Comparison of ENCODE assay signal across 22 mouse cellular contexts in genomic region chrX:17017823-17018222, GRCm38 (mm10).
A peak's percentile ranks its signal among the peaks of the same experiment; 100 is the strongest.
DNase-seq lines count a peak whose midpoint lies in the region; ATAC-seq and TF ChIP-seq lines count a peak whose summit lies in the region.
"Had no signal": no experiment of that assay in that cellular context is flagged by ENCODE, and none has a peak within 500 bp of the region (broad histone marks: within the 10 kb centered on the region; RNA-seq: fewer than 3 reads in every experiment).

No protein-coding gene starts in this region.

- no peak overlapping the region for H3K9ac ChIP-seq in heart, adult 2 months (ENCODE audit: low read depth, low read length)
- H3K9ac ChIP-seq: hindbrain, embryonic 12.5 days; limb, embryonic 12.5 days; liver, embryonic 12.5 days; lung, embryonic 14.5 days; midbrain, embryonic 15.5 days had no signal

- no peak overlapping the region for H3K27ac ChIP-seq in heart, adult 2 months
- no peak overlapping the region for H3K27ac ChIP-seq in thymus, adult 2 months (ENCODE audit: control insufficient read depth, insufficient read depth, low read length)
- H3K27ac ChIP-seq in midbrain, embryonic 10.5 days (replicated peaks), result no peak overlapping the region
- H3K27ac ChIP-seq: embryonic facial prominence, embryonic 10.5 days; hindbrain, embryonic 12.5 days; limb, embryonic 12.5 days; liver, embryonic 12.5 days; macrophage; midbrain, embryonic 15.5 days had no signal

- TF ChIP-seq EP300 in heart, adult 2 months (IDR thresholded peaks at IDR 0.05; ENCODE audit: insufficient read depth, low read depth, low read length), result no peak

- no peaks in the 10 kb centered on the region for H3K4me1 ChIP-seq in heart, adult 2 months (ENCODE audit: control insufficient read depth, insufficient read depth, low read length)
- H3K4me1 ChIP-seq in thymus, adult 2 months (replicated peaks; ENCODE audit: control insufficient read depth, insufficient read depth, low read length), result no peaks in the 10 kb centered on the region
- H3K4me1 ChIP-seq in midbrain, embryonic 10.5 days, result no peaks in the 10 kb centered on the region
- H3K4me1 ChIP-seq: embryonic facial prominence, embryonic 10.5 days; hindbrain, embryonic 12.5 days; limb, embryonic 12.5 days; liver, embryonic 12.5 days; midbrain, embryonic 15.5 days had no signal

- DNase-seq in 416B (ENCODE audit: low read depth), result peak; percentile 44
- DNase-seq in adrenal gland, adult 18-20 months (ENCODE audit: low spot score in 2 of 2), result peak; percentile 19 to 25
- peak; percentile 25 for DNase-seq in brain, adult 2 months (ENCODE audit: low read depth, low spot score)
- no peak for DNase-seq in heart, adult 2 months
- no peak for DNase-seq in thymus, adult 2 months
- no peak for DNase-seq in midbrain, embryonic 10.5 days (ENCODE audit: low spot score)
- DNase-seq: gastrocnemius, postnatal 14 days; kidney, adult 2 months; kidney, postnatal 14 days; lung, embryonic 14.5 days; right cerebral cortex, postnatal 14 days had no signal

- no peak overlapping the region for H3K4me3 ChIP-seq in heart, adult 2 months
- no peak overlapping the region for H3K4me3 ChIP-seq in thymus, adult 2 months (ENCODE audit: control insufficient read depth, insufficient read depth, low read length)
- no peak overlapping the region for H3K4me3 ChIP-seq in midbrain, embryonic 10.5 days
- H3K4me3 ChIP-seq: embryonic facial prominence, embryonic 10.5 days; hindbrain, embryonic 12.5 days; limb, embryonic 12.5 days; liver, embryonic 12.5 days; midbrain, embryonic 15.5 days had no signal

- H3K79me2 ChIP-seq in heart, adult 2 months (replicated peaks; ENCODE audit: control insufficient read depth, insufficient read depth, low read length), result no peaks in the 10 kb centered on the region

- ATAC-seq in megakaryocyte progenitor cell, adult 5-6 weeks (replicated peaks; ENCODE audit: poor library complexity), result peak; percentile 61; the same call in 1 of the 2 replicates
- ATAC-seq: CD4-positive, CD25-positive, alpha-beta regulatory T cell, adult 4 months; forebrain, embryonic 14.5 days; inflammation-experienced regulatory T-cells, adult 6 months; liver, embryonic 12.5 days; midbrain, embryonic 15.5 days had no signal

- H3K36me3 ChIP-seq in heart, adult 2 months (ENCODE audit: control insufficient read depth, insufficient read depth, low read length), result no peaks in the 10 kb centered on the region
- no peaks in the 10 kb centered on the region for H3K36me3 ChIP-seq in thymus, adult 2 months (ENCODE audit: control insufficient read depth, insufficient read depth, low read length)
- H3K36me3 ChIP-seq in midbrain, embryonic 10.5 days, result no peaks in the 10 kb centered on the region
- H3K36me3 ChIP-seq: embryonic facial prominence, embryonic 10.5 days; G1E; hindbrain, embryonic 12.5 days; limb, embryonic 12.5 days; liver, embryonic 12.5 days; midbrain, embryonic 15.5 days had no signal

- intact Hi-C loops in heart, adult 2 months (cut with DNase I), result no loop called here

- TF ChIP-seq CTCF in heart, adult 2 months (IDR thresholded peaks at IDR 0.05), result no peak
- TF ChIP-seq CTCF in thymus, adult 2 months (IDR thresholded peaks at IDR 0.05; ENCODE audit: borderline replicate concordance, control insufficient read depth, extremely low read depth, insufficient read depth, low read length, poor library complexity), result no peak

- no peak for TF ChIP-seq POLR2A in heart, adult 2 months (IDR thresholded peaks at IDR 0.05; ENCODE audit: insufficient read depth, low read depth, low read length)
- no peak for TF ChIP-seq POLR2A in thymus, adult 2 months (IDR thresholded peaks at IDR 0.05; ENCODE audit: control insufficient read depth, extremely low read depth, insufficient read depth, low read length, poor library complexity)

- no peaks in the 10 kb centered on the region for H3K27me3 ChIP-seq in heart, adult 2 months (ENCODE audit: control insufficient read depth, insufficient read depth, low read length)
- H3K27me3 ChIP-seq in thymus, adult 2 months (ENCODE audit: control insufficient read depth, insufficient read depth, low read length), result no peaks in the 10 kb centered on the region
- H3K27me3 ChIP-seq in midbrain, embryonic 10.5 days (ENCODE audit: low read depth, poor library complexity, severe bottlenecking), result no peaks in the 10 kb centered on the region
- H3K27me3 ChIP-seq: hindbrain, embryonic 12.5 days; limb, embryonic 12.5 days; liver, embryonic 12.5 days; midbrain, embryonic 15.5 days had no signal

- no peaks in the 10 kb centered on the region for H3K9me3 ChIP-seq in midbrain, embryonic 10.5 days (replicated peaks)
- H3K9me3 ChIP-seq: embryonic facial prominence, embryonic 10.5 days; G1E; hindbrain, embryonic 12.5 days; limb, embryonic 12.5 days; liver, embryonic 12.5 days; midbrain, embryonic 15.5 days had no signal

- 81% methylated on average over 1 of the region's 1 CpGs for WGBS in heart, adult 2 months
- 22% methylated on average over 1 of the region's 1 CpGs for WGBS in thymus, adult 2 months
- 74% methylated on average over 1 of the region's 1 CpGs for WGBS in midbrain, embryonic 10.5 days

Comparison
In these comparisons a context has a peak if more than half of its experiments do, and no peak if none do; other contexts are left out.
1. DNase-seq: peak in 416B (single experiment), adrenal gland, adult 18-20 months (2 of 2) and brain, adult 2 months (single experiment); none in heart, adult 2 months (0 of 2), thymus, adult 2 months (single experiment) and midbrain, embryonic 10.5 days (single experiment).